Mouse (Mus musculus): ENCODE measurements at regions not wholly inside any gene's neighbourhood (a gene's known extent, or its start where the extent isn't known, plus 50 kb on each side); places are given as distances from the start of the nearest gene placed in this dataset.

DNA sequence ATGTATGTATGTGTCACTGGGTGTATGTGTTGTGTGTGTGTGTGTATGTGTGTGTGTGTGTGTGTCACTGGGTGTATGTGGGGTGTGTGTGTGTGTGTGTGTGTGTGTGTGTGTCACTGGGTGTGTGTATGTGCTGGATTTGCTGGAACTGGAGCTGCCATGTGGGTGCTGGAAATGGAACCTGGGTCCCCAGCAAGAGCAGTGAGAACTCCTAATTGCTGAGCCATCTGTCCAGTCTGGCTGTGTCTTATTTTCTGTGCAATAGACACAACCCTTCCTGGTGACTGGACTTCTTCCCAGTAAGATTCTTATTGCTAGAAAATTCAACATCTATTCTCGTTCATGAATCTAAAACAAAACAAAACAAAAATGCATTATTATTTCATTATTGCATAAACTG, 119.8 kb upstream of the Foxn2 start:
- H3K9me3 ChIP-seq (ENCODE audit: control insufficient read depth, low read length): peaks cover 6% of the 10 kb centered on the region
- no peaks in the 10 kb centered on the region for H3K4me1 ChIP-seq (ENCODE audit: control insufficient read depth)
- H3K36me3 ChIP-seq (ENCODE audit: control insufficient read depth): no peaks in the 10 kb centered on the region
- H3K4me3 ChIP-seq (replicated peaks): no peak overlapping the region
- H3K27me3 ChIP-seq (ENCODE audit: control insufficient read depth): no peaks in the 10 kb centered on the region
- TF ChIP-seq TAL1 (IDR thresholded peaks at IDR 0.05; ENCODE audit: low read length) (no peak), GATA1 (IDR thresholded peaks at IDR 0.05; ENCODE audit: low read length) (no peak)

DNA sequence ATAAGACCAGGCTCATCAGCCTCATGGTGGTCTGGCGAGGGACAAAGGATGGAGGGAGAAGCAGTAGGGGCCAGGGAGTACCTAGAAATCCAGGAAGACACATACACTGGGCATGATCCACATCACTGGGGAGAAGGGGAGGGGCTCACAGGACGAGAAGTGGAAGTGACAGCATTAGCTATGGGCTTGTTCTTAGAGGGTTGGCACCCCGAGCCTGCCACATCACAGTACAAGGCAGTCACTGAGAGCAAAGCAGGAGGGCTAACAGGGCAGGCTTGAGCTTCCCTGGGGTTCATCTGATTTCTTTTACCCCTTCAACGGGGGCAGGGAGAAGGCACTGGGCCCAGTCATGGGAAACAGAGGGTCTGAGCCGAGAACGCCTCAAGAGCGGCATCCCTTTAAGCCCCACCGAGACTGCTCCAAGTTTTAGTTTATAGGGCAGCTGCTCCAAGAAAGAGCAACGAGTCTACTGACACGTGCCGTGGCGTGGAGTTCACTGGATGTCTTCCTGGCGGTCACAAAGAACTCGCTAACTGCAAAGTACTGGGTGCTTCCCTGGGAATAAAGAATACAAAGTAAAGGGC, 115.1 kb upstream of the Foxn2 start:
- no peaks in the 10 kb centered on the region for H3K4me1 ChIP-seq (ENCODE audit: control insufficient read depth)
- no peak overlapping the region for H3K4me3 ChIP-seq (replicated peaks)
- H3K36me3 ChIP-seq (ENCODE audit: control insufficient read depth): no peaks in the 10 kb centered on the region
- H3K27me3 ChIP-seq (ENCODE audit: control insufficient read depth): no peaks in the 10 kb centered on the region; the same call in 1 of the 2 replicates
- H3K9me3 ChIP-seq (ENCODE audit: control insufficient read depth, low read length): peaks cover 9% of the 10 kb centered on the region
- TF ChIP-seq GATA1 (IDR thresholded peaks at IDR 0.05; ENCODE audit: low read length) (no peak), TAL1 (IDR thresholded peaks at IDR 0.05; ENCODE audit: low read length) (no peak)

DNA sequence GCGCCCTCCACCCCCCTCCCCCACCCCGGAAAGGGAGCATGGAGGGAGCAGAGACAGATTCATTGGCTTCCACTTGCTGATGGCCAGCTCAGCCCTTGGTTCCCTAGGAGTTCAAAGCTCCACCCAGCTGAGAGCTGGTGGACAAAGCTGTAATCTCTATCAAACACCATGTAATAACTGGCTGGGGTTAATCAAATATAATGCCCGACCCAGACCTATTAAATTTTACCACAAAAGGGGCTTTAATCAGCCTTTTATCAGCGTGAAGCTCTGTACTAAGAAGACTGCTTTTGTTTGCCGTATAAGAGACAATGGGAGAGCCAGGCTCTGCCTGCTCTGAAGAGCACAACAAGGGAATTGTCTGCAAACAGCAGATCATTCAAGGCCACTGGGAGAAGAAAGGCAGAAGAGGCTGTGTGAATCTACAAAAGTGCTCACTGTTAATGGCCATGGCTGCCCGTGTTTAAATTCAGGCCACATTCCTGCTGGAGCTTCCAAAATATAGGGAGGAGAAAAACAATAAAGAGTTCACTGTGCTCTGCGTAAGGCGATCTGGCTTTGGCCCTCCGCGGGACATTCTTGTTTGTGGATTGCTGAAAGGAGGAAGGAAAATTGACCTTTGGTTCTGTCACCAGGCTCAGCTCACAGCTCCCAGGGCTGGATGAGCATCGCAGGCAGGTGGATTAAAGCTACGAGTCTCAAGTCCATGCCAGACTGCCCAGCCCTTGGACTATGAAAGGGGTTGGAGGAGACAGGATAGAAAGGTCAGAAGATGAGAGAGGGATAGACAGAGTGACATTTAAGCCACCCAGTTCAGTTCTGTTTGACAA, 114.4 kb upstream of the Foxn2 start:
- H3K36me3 ChIP-seq (ENCODE audit: control insufficient read depth): no peaks in the 10 kb centered on the region
- no peaks in the 10 kb centered on the region for H3K4me1 ChIP-seq (ENCODE audit: control insufficient read depth)
- no peak for TF ChIP-seq GATA1 (IDR thresholded peaks at IDR 0.05; ENCODE audit: low read length)
- no peak for TF ChIP-seq TAL1 (IDR thresholded peaks at IDR 0.05; ENCODE audit: low read length)
- peaks cover 13% of the 10 kb centered on the region for H3K9me3 ChIP-seq (ENCODE audit: control insufficient read depth, low read length)
- no peaks in the 10 kb centered on the region; the same call in 1 of the 2 replicates for H3K27me3 ChIP-seq (ENCODE audit: control insufficient read depth)
- no peak overlapping the region for H3K4me3 ChIP-seq (replicated peaks)

DNA sequence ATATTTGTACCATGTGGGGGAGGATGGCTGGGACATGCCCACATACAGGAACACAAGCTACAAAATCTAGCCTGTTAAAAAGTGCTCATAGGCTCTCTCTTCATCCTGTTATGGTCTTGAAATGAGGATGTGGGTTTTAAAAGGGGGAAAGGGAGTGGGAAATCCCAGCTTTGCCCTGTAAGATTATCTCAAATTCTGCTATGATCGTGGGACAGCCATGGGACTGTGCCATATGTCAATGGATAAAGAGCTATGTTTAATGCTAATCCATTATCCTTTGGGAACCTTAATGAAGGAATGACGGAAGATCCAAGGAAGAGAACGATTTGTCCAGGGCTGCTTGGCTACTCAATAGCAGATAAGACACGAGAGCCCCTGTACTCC, 113.8 kb upstream of the Foxn2 start:
- Histone ChIP-seq H3K9me3 (ENCODE audit: control insufficient read depth, low read length) (peaks cover 15% of the 10 kb centered on the region), H3K36me3 (ENCODE audit: control insufficient read depth) (no peaks in the 10 kb centered on the region), H3K27me3 (ENCODE audit: control insufficient read depth) (no peaks in the 10 kb centered on the region; the same call in 1 of the 2 replicates), H3K4me3 (replicated peaks) (no peak overlapping the region), H3K4me1 (ENCODE audit: control insufficient read depth) (no peaks in the 10 kb centered on the region)
- TF ChIP-seq TAL1 (IDR thresholded peaks at IDR 0.05; ENCODE audit: low read length): no peak
- TF ChIP-seq GATA1 (IDR thresholded peaks at IDR 0.05; ENCODE audit: low read length): no peak

DNA sequence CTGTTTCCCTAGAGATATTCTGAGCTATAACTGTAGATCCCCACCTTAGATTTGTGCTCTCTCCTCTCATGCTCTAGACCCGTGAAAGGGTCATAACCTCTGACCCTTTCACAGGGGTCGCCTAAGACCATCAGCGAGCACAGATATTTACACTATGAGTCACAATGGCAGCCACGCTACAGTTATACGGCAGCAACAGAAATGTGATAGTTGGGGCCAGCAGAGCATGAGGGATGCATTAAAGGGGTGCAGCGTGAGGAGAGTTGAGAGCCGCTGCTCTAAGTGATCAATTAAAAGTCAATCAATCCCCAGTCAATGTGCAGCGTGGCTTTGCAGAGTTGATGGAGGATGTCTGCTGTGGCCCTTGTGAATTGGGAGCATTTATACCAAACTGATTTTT, 112.7 kb upstream of the Foxn2 start:
- TF ChIP-seq TAL1 (IDR thresholded peaks at IDR 0.05; ENCODE audit: low read length) (no peak), GATA1 (IDR thresholded peaks at IDR 0.05; ENCODE audit: low read length) (no peak)
- Histone ChIP-seq H3K36me3 (ENCODE audit: control insufficient read depth) (no peaks in the 10 kb centered on the region), H3K4me1 (ENCODE audit: control insufficient read depth) (no peaks in the 10 kb centered on the region), H3K27me3 (ENCODE audit: control insufficient read depth) (no peaks in the 10 kb centered on the region; the same call in 1 of the 2 replicates), H3K4me3 (replicated peaks) (no peak overlapping the region), H3K9me3 (ENCODE audit: control insufficient read depth, low read length) (peaks cover 15% of the 10 kb centered on the region)

DNA sequence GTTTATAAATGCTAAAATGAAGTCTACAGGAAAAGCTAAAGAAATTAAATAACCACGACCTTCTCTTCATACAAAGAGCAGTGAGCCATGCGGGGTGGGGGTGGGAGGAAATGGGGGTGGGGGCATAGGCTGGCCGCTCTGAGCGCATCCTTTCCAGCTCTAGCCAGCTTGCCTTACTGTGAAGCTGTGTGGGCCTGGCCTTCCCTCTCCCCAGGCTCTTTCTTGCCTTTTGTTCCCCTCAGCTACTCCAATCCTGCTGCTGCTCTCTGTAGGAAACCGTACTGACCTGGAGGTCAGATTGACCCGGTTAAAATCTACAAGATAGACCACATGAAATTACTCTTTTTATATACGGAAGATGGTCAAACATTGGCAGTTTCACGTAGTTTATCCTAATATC, 111.7 kb upstream of the Foxn2 start:
- H3K9me3 ChIP-seq (ENCODE audit: control insufficient read depth, low read length): peaks cover 15% of the 10 kb centered on the region
- no peak overlapping the region for H3K4me3 ChIP-seq (replicated peaks)
- no peaks in the 10 kb centered on the region; the same call in 1 of the 2 replicates for H3K27me3 ChIP-seq (ENCODE audit: control insufficient read depth)
- TF ChIP-seq TAL1 (IDR thresholded peaks at IDR 0.05; ENCODE audit: low read length) (no peak), GATA1 (IDR thresholded peaks at IDR 0.05; ENCODE audit: low read length) (no peak)
- H3K4me1 ChIP-seq (ENCODE audit: control insufficient read depth): no peaks in the 10 kb centered on the region
- no peaks in the 10 kb centered on the region for H3K36me3 ChIP-seq (ENCODE audit: control insufficient read depth)

DNA sequence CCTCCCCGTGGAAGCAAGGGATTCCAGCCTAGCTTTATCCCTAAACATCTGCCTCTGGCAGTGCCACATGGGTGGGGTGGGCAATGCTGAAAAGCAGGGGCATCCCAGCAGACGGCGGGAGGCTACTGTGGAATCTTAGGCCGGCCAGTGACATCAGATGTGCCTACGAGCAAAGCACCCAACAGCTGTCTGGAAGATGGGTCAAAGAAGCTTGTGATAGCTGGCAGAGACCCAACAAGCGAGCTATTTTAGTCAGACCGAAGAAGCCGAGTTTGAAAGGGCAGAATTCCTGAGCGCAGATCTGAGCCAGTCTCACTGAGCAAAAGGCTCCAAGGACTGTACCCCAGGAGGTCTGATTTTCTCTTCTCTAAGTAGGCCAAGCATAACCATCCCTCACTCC, 110.8 kb upstream of the Foxn2 start:
- no peaks in the 10 kb centered on the region; the same call in 1 of the 2 replicates for H3K27me3 ChIP-seq (ENCODE audit: control insufficient read depth)
- TF ChIP-seq TAL1 (IDR thresholded peaks at IDR 0.05; ENCODE audit: low read length): no peak
- no peak for TF ChIP-seq GATA1 (IDR thresholded peaks at IDR 0.05; ENCODE audit: low read length)
- H3K4me3 ChIP-seq (replicated peaks): no peak overlapping the region

DNA sequence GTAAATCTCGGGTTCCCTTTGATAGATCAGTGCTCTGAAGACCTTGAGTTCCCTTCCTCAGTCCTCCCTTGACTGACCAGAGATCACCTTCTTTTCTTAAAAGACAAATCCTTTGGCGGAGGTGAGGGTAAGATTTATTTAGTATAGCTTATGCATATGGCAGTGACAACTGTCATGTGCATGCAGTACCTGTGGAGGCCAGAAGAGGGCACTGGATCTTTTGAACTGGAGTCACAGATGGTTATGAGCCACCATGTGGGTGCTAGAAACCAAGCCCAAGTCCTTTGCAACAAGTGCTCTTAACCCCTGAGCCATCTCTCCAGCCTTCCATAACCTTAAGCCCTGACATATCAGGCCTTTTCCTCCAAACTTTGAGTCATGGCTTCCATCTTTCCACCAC, 110.4 kb upstream of the Foxn2 start:
- Histone ChIP-seq H3K4me3 (replicated peaks) (no peak overlapping the region), H3K9me3 (ENCODE audit: control insufficient read depth, low read length) (peaks cover 15% of the 10 kb centered on the region), H3K27me3 (ENCODE audit: control insufficient read depth) (no peaks in the 10 kb centered on the region; the same call in 1 of the 2 replicates), H3K36me3 (ENCODE audit: control insufficient read depth) (no peaks in the 10 kb centered on the region), H3K4me1 (ENCODE audit: control insufficient read depth) (no peaks in the 10 kb centered on the region)
- no peak for TF ChIP-seq GATA1 (IDR thresholded peaks at IDR 0.05; ENCODE audit: low read length)
- no peak for TF ChIP-seq TAL1 (IDR thresholded peaks at IDR 0.05; ENCODE audit: low read length)

More for the DNA sequence above, 110.8 kb upstream of the Foxn2 start:
- Histone ChIP-seq H3K9me3 (ENCODE audit: control insufficient read depth, low read length) (peaks cover 15% of the 10 kb centered on the region), H3K4me1 (ENCODE audit: control insufficient read depth) (no peaks in the 10 kb centered on the region), H3K36me3 (ENCODE audit: control insufficient read depth) (no peaks in the 10 kb centered on the region)

DNA sequence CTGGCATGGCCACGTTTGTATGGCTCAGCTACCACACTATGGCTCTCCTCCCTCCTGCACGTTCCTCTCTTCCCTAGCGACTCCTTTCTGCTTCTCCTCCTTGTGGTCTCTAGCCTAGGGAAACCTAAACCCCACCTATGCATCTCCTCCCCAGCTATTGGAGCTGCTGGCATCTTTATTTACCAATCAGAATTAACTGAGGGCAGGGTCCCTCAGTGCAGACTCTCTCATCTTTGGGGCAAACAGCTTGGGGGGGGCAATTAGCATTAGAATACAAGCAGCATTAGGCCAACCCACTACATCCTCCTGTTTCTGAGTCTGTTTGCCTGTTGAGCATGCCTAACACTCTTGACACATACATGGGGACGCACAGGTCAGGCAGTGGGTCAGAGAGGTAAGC, 106.7 kb upstream of the Foxn2 start:
- no peak for TF ChIP-seq GATA1 (IDR thresholded peaks at IDR 0.05; ENCODE audit: low read length)
- no peak for TF ChIP-seq TAL1 (IDR thresholded peaks at IDR 0.05; ENCODE audit: low read length)
- no peaks in the 10 kb centered on the region for H3K4me1 ChIP-seq (ENCODE audit: control insufficient read depth)
- H3K4me3 ChIP-seq (replicated peaks): no peak overlapping the region
- H3K27me3 ChIP-seq (ENCODE audit: control insufficient read depth): no peaks in the 10 kb centered on the region; the same call in 1 of the 2 replicates
- H3K9me3 ChIP-seq (ENCODE audit: control insufficient read depth, low read length): peaks cover 15% of the 10 kb centered on the region
- H3K36me3 ChIP-seq (ENCODE audit: control insufficient read depth): no peaks in the 10 kb centered on the region
